Mouse (Mus musculus) kidney, embryonic 16.5 days (tissue): ENCODE data around the gene Xpo5. TPM values are rescaled to one million over a fixed set of nuclear protein-coding genes. Genes with fewer than 3 reads are reported as not detected.

Source experiments
- microRNA counts: library from miRNA; unstranded; fragments of <30 nt; microRNA quantifications from one replicate; lab custom pipeline; 2016
- microRNA-seq: library from miRNA; unstranded; fragments of <30 nt; microRNA quantifications from one replicate; pipeline ENCODE4, GENCODE M21; 2016
- polyA plus RNA-seq: library from polyadenylated mRNA; unstranded; fragments of >200 nt; fragmentation: Nextera tagmentation; extraction: Ambion mirVana; gene quantifications from 2 replicates; pipeline ENCODE4 v1.2.1, GENCODE M21; 2015

Gene Xpo5
- polyA plus RNA-seq, 1 experiment from 2014 or later: 45.5 TPM

MicroRNA genes within 50 kb of the gene (microRNA counts, 519-probe panel; counts per million panel counts)
- 104 counts per million, percentile 35 among the panel's probes with 10 or more counts for microRNA mmu-miR-693-3p (lab: Ali Mortazavi, UCI)
- 104 counts per million, percentile 35 among the panel's probes with 10 or more counts for microRNA mmu-miR-693-5p (lab: Ali Mortazavi, UCI)

Small RNAs within 50 kb of the gene (microRNA-seq; reads per million reads assigned to microRNA genes)
- gene Mir693: not detected

Other genes starting within 250 kb of the Xpo5 start
- gene Vegfa, start 170.4 kb upstream of the Xpo5 start, polyA plus RNA-seq: 5.7 and 5.9 TPM in 2 replicates
- gene Mrps18a, start 91.8 kb upstream of the Xpo5 start, polyA plus RNA-seq: 159 and 162 TPM in 2 replicates
- 15.1 and 16.5 TPM in 2 replicates for gene Rsph9, start 58.6 kb upstream of the Xpo5 start, polyA plus RNA-seq
- gene Mad2l1bp, start 49.2 kb upstream of the Xpo5 start, polyA plus RNA-seq: 39.9 and 41.2 TPM in 2 replicates
- gene Gtpbp2, start 41.8 kb upstream of the Xpo5 start, polyA plus RNA-seq: 44.8 and 51.2 TPM in 2 replicates
- gene Polh, start 137 bp upstream of the Xpo5 start, polyA plus RNA-seq: 13.3 and 16.8 TPM in 2 replicates
- 109 TPM in 2 replicates for gene Polr1c, start 45.3 kb downstream of the Xpo5 start, polyA plus RNA-seq
- gene Yipf3, start 45.3 kb downstream of the Xpo5 start, polyA plus RNA-seq: 132 and 139 TPM in 2 replicates
- 0.64 and 0.67 TPM in 2 replicates for gene Lrrc73, start 50.7 kb downstream of the Xpo5 start, polyA plus RNA-seq
- gene Tjap1, start 80.2 kb downstream of the Xpo5 start, polyA plus RNA-seq: 45.7 and 49.8 TPM in 2 replicates
- gene Dlk2, start 94.6 kb downstream of the Xpo5 start, polyA plus RNA-seq: 0.37 and 0.64 TPM in 2 replicates
- gene Abcc10, start 125.6 kb downstream of the Xpo5 start, polyA plus RNA-seq: 6.9 and 7.3 TPM in 2 replicates
- gene Zfp318, start 180.9 kb downstream of the Xpo5 start, polyA plus RNA-seq: 5.0 and 6.1 TPM in 2 replicates
- 0.54 and 0.68 TPM in 2 replicates for gene Crip3, start 226.1 kb downstream of the Xpo5 start, polyA plus RNA-seq
- 0.15 and 0.32 TPM in 2 replicates for gene Slc22a7, start 235.7 kb downstream of the Xpo5 start, polyA plus RNA-seq